Mouse (Mus musculus) CH12.LX (cell line): Measurements from ENCODE around the gene Vmac. TPM values are rescaled to one million over a fixed set of nuclear protein-coding genes. Genes with fewer than 3 reads are reported as not detected.
A peak's percentile ranks its signal among the peaks of the same experiment; 100 is the strongest.

Source experiments
- DNase-seq: peaks from one replicate; pipeline ENCODE4 v3.0.0-alpha.2; 2013; ENCODE audit errors: extremely low read depth
- H3K27ac ChIP-seq: 2 replicates; pipeline ENCODE4 v1.5.1; 2012; ENCODE audit warnings: low read depth, mild to moderate bottlenecking, control low read depth, moderate library complexity; ENCODE audit not compliant: insufficient read depth
- H3K27me3 ChIP-seq: replicated peaks from 2 replicates; pipeline ENCODE3; 2012; ENCODE audit warnings: inconsistent platforms
- H3K36me3 ChIP-seq, 2 experiments: replicated peaks in 1 of 2; 2 replicates each; pipeline versions ENCODE3 to v1.6.1; 2012; ENCODE audit warnings: inconsistent platforms in 1 of 2, low read length in 1 of 2, mild to moderate bottlenecking in 1 of 2, mixed read lengths in 1 of 2, moderate library complexity in 1 of 2; ENCODE audit not compliant: control insufficient read depth in 1 of 2, insufficient read depth in 1 of 2
- H3K4me1 ChIP-seq, 2 experiments: 2 replicates each; pipeline ENCODE4 v1.6.1; 2012; ENCODE audit warnings: inconsistent platforms in 1 of 2, moderate library complexity in 1 of 2; ENCODE audit not compliant: insufficient read depth in 2 of 2, control insufficient read depth in 1 of 2
- H3K4me2 ChIP-seq: 2 replicates; pipeline ENCODE4 v1.6.1; 2012; ENCODE audit warnings: low read depth, mild to moderate bottlenecking, control low read depth; ENCODE audit not compliant: poor library complexity, insufficient read depth, severe bottlenecking
- H3K4me3 ChIP-seq, 3 experiments: fragments of 150-350 bp in 1 of 3; sonication (generic) in 1 of 3; replicated peaks in 1 of 3; 2 replicates each; pipeline versions ENCODE3 to v1.5.1; 2011 to 2012; ENCODE audit warnings: low read depth in 2 of 3, low read length in 2 of 3, mild to moderate bottlenecking in 2 of 3, moderate library complexity in 2 of 3, control low read depth in 1 of 3, improper control_type of control experiment in 1 of 3, inconsistent platforms in 1 of 3, mixed read lengths in 1 of 3; ENCODE audit not compliant: poor library complexity in 1 of 3
- H3K79me2 ChIP-seq: replicated peaks from 2 replicates; pipeline ENCODE4 v1.6.1; 2012; ENCODE audit warnings: mild to moderate bottlenecking, moderate library complexity; ENCODE audit not compliant: control insufficient read depth, poor library complexity, insufficient read depth, severe bottlenecking; ENCODE audit errors: extremely low read depth
- H3K9ac ChIP-seq: 2 replicates; pipeline ENCODE4 v1.6.1; 2012; ENCODE audit warnings: low read depth, mild to moderate bottlenecking, control low read depth, moderate library complexity; ENCODE audit not compliant: insufficient read depth
- H3K9me3 ChIP-seq: replicated peaks from 2 replicates; pipeline ENCODE3; 2012; ENCODE audit warnings: low read length, inconsistent platforms, mixed read lengths
- BHLHE40 ChIP-seq: IDR thresholded peaks from 2 replicates; pipeline ENCODE4 v1.6.1; 2011; ENCODE audit warnings: mild to moderate bottlenecking, low read depth, low read length, improper control_type of control experiment
- CHD2 ChIP-seq: IDR thresholded peaks from 2 replicates; pipeline ENCODE4 v1.6.1; 2011; ENCODE audit warnings: low read length, improper control_type of control experiment
- CTCF ChIP-seq, 2 experiments: IDR thresholded peaks in 1 of 2; conservative IDR thresholded peaks in 1 of 2; 2 replicates each; pipeline ENCODE4 v1.5.1; 2011 to 2012; ENCODE audit warnings: low read depth in 2 of 2, low read length in 2 of 2, improper control_type of control experiment in 1 of 2, inconsistent platforms in 1 of 2, mild to moderate bottlenecking in 1 of 2, moderate library complexity in 1 of 2
- E2F4 ChIP-seq: IDR thresholded peaks from 2 replicates; pipeline ENCODE4 v1.6.1; 2011; ENCODE audit warnings: low read depth, low read length, improper control_type of control experiment; ENCODE audit not compliant: insufficient replicate concordance
- ELF1 ChIP-seq: IDR thresholded peaks from 2 replicates; pipeline ENCODE4 v1.6.1; 2014; ENCODE audit warnings: low read depth, mild to moderate bottlenecking, inconsistent platforms, low read length, improper control_type of control experiment
- ETS1 ChIP-seq: conservative IDR thresholded peaks from 2 replicates; pipeline ENCODE4 v1.6.1; 2012; ENCODE audit warnings: low read depth, mild to moderate bottlenecking, inconsistent platforms, low read length, improper control_type of control experiment, moderate library complexity
- HCFC1 ChIP-seq: IDR thresholded peaks from 2 replicates; pipeline ENCODE4 v1.6.1; 2012; ENCODE audit warnings: low read depth, mild to moderate bottlenecking, inconsistent platforms, low read length, improper control_type of control experiment
- JUND ChIP-seq: conservative IDR thresholded peaks from 2 replicates; pipeline ENCODE4 v1.6.1; 2011; ENCODE audit warnings: low read depth, low read length, improper control_type of control experiment
- MAFK ChIP-seq: IDR thresholded peaks from 2 replicates; pipeline ENCODE4 v1.6.1; 2011; ENCODE audit warnings: low read length, improper control_type of control experiment; ENCODE audit not compliant: insufficient replicate concordance
- MAX ChIP-seq: IDR thresholded peaks from 2 replicates; pipeline ENCODE4 v1.6.1; 2011; ENCODE audit warnings: low read length, improper control_type of control experiment
- MEF2A ChIP-seq: IDR thresholded peaks from 2 replicates; pipeline ENCODE4 v1.6.1; 2014; ENCODE audit warnings: low read depth, mild to moderate bottlenecking, inconsistent platforms, low read length, improper control_type of control experiment, borderline replicate concordance
- MXI1 ChIP-seq: IDR thresholded peaks from 2 replicates; pipeline ENCODE4 v1.6.1; 2011; ENCODE audit warnings: mild to moderate bottlenecking, low read depth, low read length, improper control_type of control experiment
- MYC ChIP-seq: IDR thresholded peaks from 2 replicates; pipeline ENCODE4 v1.6.1; 2011; ENCODE audit warnings: low read depth, mild to moderate bottlenecking, improper control_type of control experiment, low read length
- POLR2A ChIP-seq: IDR thresholded peaks from 2 replicates; pipeline ENCODE4 v1.6.1; 2011; ENCODE audit warnings: low read depth, mild to moderate bottlenecking, improper control_type of control experiment, low read length
- RAD21 ChIP-seq: IDR thresholded peaks from 2 replicates; pipeline ENCODE4 v1.6.1; 2011; ENCODE audit warnings: low read depth, mild to moderate bottlenecking, low read length, improper control_type of control experiment, moderate library complexity
- RCOR1 ChIP-seq: conservative IDR thresholded peaks from 2 replicates; pipeline ENCODE4 v1.6.1; 2012; ENCODE audit warnings: low read depth, mild to moderate bottlenecking, inconsistent platforms, low read length, improper control_type of control experiment
- SIN3A ChIP-seq: IDR thresholded peaks from 2 replicates; pipeline ENCODE4 v1.6.1; 2012; ENCODE audit warnings: low read length, improper control_type of control experiment, inconsistent platforms
- TCF12 ChIP-seq: IDR thresholded peaks from 2 replicates; pipeline ENCODE4 v1.6.1; 2014; ENCODE audit warnings: low read depth, mild to moderate bottlenecking, inconsistent platforms, low read length, improper control_type of control experiment
- USF1 ChIP-seq: IDR thresholded peaks from 2 replicates; pipeline ENCODE4 v1.6.1; 2014; ENCODE audit warnings: low read depth, mild to moderate bottlenecking, inconsistent platforms, low read length, improper control_type of control experiment
- USF2 ChIP-seq: conservative IDR thresholded peaks from 2 replicates; pipeline ENCODE4 v1.6.1; 2011; ENCODE audit warnings: low read depth, low read length, improper control_type of control experiment
- ZC3H11A ChIP-seq: IDR thresholded peaks from 2 replicates; pipeline ENCODE4 v1.6.1; 2012; ENCODE audit warnings: low read depth, mild to moderate bottlenecking, inconsistent platforms, low read length, improper control_type of control experiment
- ZMIZ1 ChIP-seq: IDR thresholded peaks from 2 replicates; pipeline ENCODE4 v1.6.1; 2012; ENCODE audit warnings: low read depth, mild to moderate bottlenecking, inconsistent platforms, low read length, improper control_type of control experiment
- dilution Hi-C: fragments of 300-500 bp; cut with MboI; formaldehyde crosslinking; loops from 2 replicates; pipeline ENCODE4 v1.14.3; 2020; ENCODE audit warnings: low sequenced_read_pairs; ENCODE audit not compliant: extremely low pct_unique_long_range_greater_than_20kb, extremely low pct_ligation_motif_present
- in situ Hi-C: fragments of 300-500 bp; cut with MboI; formaldehyde crosslinking; loops from 3 replicates; pipeline ENCODE4 v1.14.3; 2019; ENCODE audit warnings: low sequenced_read_pairs, low pct_ligation_motif_present, low pct_unique_long_range_greater_than_20kb, mixed read lengths
- polyA plus RNA-seq: library from polyadenylated mRNA; unstranded; fragments of >175 nt; gene quantifications from 2 replicates; pipeline ENCODE4 v1.2.1, GENCODE M21; 2012; ENCODE audit warnings: low read depth; ENCODE audit not compliant: insufficient read length
- total RNA-seq, 2 experiments: library from RNA; depleted of rRNA; stranded (reverse); fragments of 300-350 nt in 1 of 2; fragments of >200 nt in 1 of 2; gene quantifications; 2 replicates each; pipeline ENCODE4 v1.2.3; 2012 to 2014

Vmac gene
- total and polyA plus RNA-seq, 3 experiments = 3.2 to 5.1 (median 3.4) TPM

DNA sequence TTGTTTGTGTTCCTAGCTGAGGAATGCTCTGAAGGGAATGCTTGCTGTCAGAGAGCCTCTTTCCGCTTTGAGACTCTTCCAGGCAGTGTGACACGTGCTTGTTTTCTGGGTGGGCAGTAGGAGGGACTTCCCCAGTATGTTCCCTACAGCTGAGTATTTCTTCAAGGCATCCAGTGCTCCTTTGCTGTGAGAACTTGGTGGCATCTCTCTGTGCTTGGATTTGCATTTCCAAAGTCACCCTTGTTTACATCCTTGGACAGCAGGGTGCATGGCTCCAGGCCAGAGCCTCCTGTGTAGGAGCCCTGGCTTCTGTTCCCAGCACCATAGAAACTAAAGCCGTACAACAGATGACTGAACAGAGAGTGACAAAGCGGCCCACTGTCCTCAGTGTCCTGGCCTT, 9.1 kb downstream of the Vmac start:
- H3K4me3 ChIP-seq = no peak overlapping the region
- H3K4me1 ChIP-seq = peaks cover 9 to 18% of the 10 kb centered on the region in 2 experiments
- H3K36me3 ChIP-seq = peaks cover 89 to 98% of the 10 kb centered on the region in 2 experiments
- no peaks in the 10 kb centered on the region for H3K9me3 ChIP-seq
- peak overlapping the region; percentile 12; the same call in 1 of the 2 replicates for H3K27ac ChIP-seq
- dilution Hi-C loops = no loop called here
- H3K79me2 ChIP-seq = no peaks in the 10 kb centered on the region
- no peaks in the 10 kb centered on the region for H3K27me3 ChIP-seq
- H3K9ac ChIP-seq = no peak overlapping the region
- in situ Hi-C loops = no loop called here
- DNase-seq = no peak
- no peak overlapping the region for H3K4me2 ChIP-seq
- TF ChIP-seq JUND (no peak), POLR2A (no peak), ELF1 (no peak), BHLHE40 (no peak), SIN3A (no peak), MAFK (no peak), RCOR1 (no peak), TCF12 (no peak)

- Histone ChIP-seq H3K9me3 (no peaks in the 10 kb centered on the region), H3K27me3 (no peaks in the 10 kb centered on the region), H3K4me1 (peaks cover 9 to 18% of the 10 kb centered on the region in 2 experiments), H3K9ac (no peak overlapping the region), H3K4me3 (no peak overlapping the region), H3K4me2 (no peak overlapping the region), H3K36me3 (peaks cover 94 to 97% of the 10 kb centered on the region in 2 experiments), H3K79me2 (no peaks in the 10 kb centered on the region), H3K27ac (no peak overlapping the region)
- in situ Hi-C loops = no loop called here
- dilution Hi-C loops = no loop called here
- TF ChIP-seq MAX (no peak), ETS1 (no peak), USF2 (no peak), USF1 (no peak), BHLHE40 (no peak), MYC (no peak), ZC3H11A (no peak), POLR2A (no peak), E2F4 (no peak), MEF2A (no peak), RCOR1 (no peak), CTCF (conservative IDR thresholded peaks at IDR 0.05 in 1 of 2, IDR thresholded peaks at IDR 0.05 in 1 of 2; ENCODE audit: low read depth in 2 of 2, low read length in 2 of 2) (no peak), MXI1 (no peak), RAD21 (no peak), JUND (no peak), TCF12 (no peak), ZMIZ1 (no peak), CHD2 (no peak), HCFC1 (no peak)
- no peak for DNase-seq
Measured at GRCm38 (mm10) chr17:56706515-56706914, 11.3 kb downstream of the Vmac start.
